Mouse (Mus musculus): Measurements from ENCODE around the gene Runx1. TPM values are rescaled to one million over a fixed set of nuclear protein-coding genes. Genes with fewer than 3 reads are reported as not detected.

The Runx1 gene
- polyA plus RNA-seq, 1 experiment: 2.4 TPM

DNA sequence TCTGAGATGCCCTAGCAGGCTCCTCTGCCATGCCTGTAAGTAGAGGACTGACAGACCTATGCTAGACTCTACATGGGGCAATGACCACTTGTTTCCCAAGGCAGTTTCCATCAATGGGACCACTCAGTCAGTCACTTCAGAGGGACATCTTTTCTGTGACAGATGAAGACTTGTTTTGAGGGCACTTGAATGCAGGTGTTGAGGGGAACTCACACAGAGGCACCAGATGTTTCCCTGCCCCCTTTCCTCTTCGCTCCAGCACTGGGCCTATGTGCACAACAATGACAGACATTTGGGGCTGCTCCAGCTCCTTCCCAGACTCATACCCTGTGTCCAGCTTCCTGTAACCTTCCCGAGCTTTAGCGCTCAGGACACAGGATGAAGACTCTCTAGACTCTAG is 65.9 kb downstream of the Runx1 start:
- no peak for TF ChIP-seq POLR2A (IDR thresholded peaks at IDR 0.05; ENCODE audit: insufficient read depth, low read length)
- no peak for TF ChIP-seq EP300 (IDR thresholded peaks at IDR 0.05; ENCODE audit: insufficient read depth, low read depth, low read length)
- TF ChIP-seq CTCF (IDR thresholded peaks at IDR 0.05; ENCODE audit: low read depth, low read length): no peak
- no peak overlapping the region for H3K27ac ChIP-seq (ENCODE audit: insufficient read depth, low read length)
- no peak overlapping the region for H3K4me3 ChIP-seq (ENCODE audit: low read depth, low read length)
- no peaks in the 10 kb centered on the region for H3K36me3 ChIP-seq (ENCODE audit: control insufficient read depth, insufficient read depth, low read length, poor library complexity, severe bottlenecking)
- no peaks in the 10 kb centered on the region for H3K27me3 ChIP-seq (ENCODE audit: control insufficient read depth, insufficient read depth, low read length, poor library complexity, severe bottlenecking)
- no peak overlapping the region for H3K9ac ChIP-seq (ENCODE audit: low read depth, poor library complexity, severe bottlenecking)
- H3K9me3 ChIP-seq (replicated peaks; ENCODE audit: control insufficient read depth, insufficient read depth, low read length, poor library complexity, severe bottlenecking): no peaks in the 10 kb centered on the region
- H3K4me1 ChIP-seq (ENCODE audit: control insufficient read depth, insufficient read depth, low read length): no peaks in the 10 kb centered on the region

DNA sequence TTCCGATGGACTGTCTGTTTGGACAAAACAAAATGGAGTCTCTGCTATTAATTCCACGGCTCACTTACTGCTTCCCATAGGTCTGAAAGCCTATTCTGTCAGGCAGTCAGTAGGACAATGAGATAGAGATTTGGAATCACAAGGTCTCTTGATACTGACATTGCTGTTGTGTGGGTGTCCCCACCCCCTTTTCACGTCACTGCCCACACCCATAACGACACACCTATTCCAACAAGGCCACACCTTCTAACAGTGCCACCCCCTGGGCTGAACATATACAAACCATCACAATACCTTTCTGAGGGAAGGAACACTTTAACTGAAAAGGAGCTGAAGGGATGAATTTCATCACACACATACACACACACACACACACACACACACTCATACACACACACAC is 68.4 kb downstream of the Runx1 start:
- Histone ChIP-seq H3K27ac (ENCODE audit: insufficient read depth, low read length) (no peak overlapping the region), H3K4me1 (ENCODE audit: control insufficient read depth, insufficient read depth, low read length) (no peaks in the 10 kb centered on the region), H3K4me3 (ENCODE audit: low read depth, low read length) (no peak overlapping the region), H3K9ac (ENCODE audit: low read depth, poor library complexity, severe bottlenecking) (no peak overlapping the region), H3K27me3 (ENCODE audit: control insufficient read depth, insufficient read depth, low read length, poor library complexity, severe bottlenecking) (no peaks in the 10 kb centered on the region), H3K9me3 (replicated peaks; ENCODE audit: control insufficient read depth, insufficient read depth, low read length, poor library complexity, severe bottlenecking) (no peaks in the 10 kb centered on the region), H3K36me3 (ENCODE audit: control insufficient read depth, insufficient read depth, low read length, poor library complexity, severe bottlenecking) (no peaks in the 10 kb centered on the region)
- no peak for TF ChIP-seq POLR2A (IDR thresholded peaks at IDR 0.05; ENCODE audit: insufficient read depth, low read length)
- TF ChIP-seq CTCF (IDR thresholded peaks at IDR 0.05; ENCODE audit: low read depth, low read length): no peak
- no peak for TF ChIP-seq EP300 (IDR thresholded peaks at IDR 0.05; ENCODE audit: insufficient read depth, low read depth, low read length)

DNA sequence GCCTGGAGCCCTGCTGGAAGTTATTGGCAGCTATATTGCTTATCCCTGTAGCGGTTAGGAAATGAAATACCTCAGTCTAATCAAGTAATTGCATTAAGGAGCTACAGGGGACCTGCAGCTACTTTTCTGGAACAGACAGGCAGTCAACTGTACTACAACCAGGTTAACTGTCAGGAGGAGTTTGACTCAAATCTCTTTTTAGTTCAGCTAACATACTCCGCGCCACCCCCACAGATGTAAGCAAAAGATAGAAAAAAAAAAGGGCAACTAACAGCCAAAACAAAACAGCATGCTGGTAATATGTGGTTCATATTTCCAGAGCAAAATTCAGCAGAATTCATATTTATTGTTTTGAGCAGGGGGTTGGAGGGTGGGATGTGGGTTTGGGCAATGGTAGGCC is 72.0 kb downstream of the Runx1 start:
- Histone ChIP-seq H3K4me1 (ENCODE audit: control insufficient read depth, insufficient read depth, low read length) (no peaks in the 10 kb centered on the region), H3K36me3 (ENCODE audit: control insufficient read depth, insufficient read depth, low read length, poor library complexity, severe bottlenecking) (no peaks in the 10 kb centered on the region), H3K4me3 (ENCODE audit: low read depth, low read length) (no peak overlapping the region), H3K27me3 (ENCODE audit: control insufficient read depth, insufficient read depth, low read length, poor library complexity, severe bottlenecking) (no peaks in the 10 kb centered on the region), H3K9ac (ENCODE audit: low read depth, poor library complexity, severe bottlenecking) (no peak overlapping the region), H3K9me3 (replicated peaks; ENCODE audit: control insufficient read depth, insufficient read depth, low read length, poor library complexity, severe bottlenecking) (no peaks in the 10 kb centered on the region), H3K27ac (ENCODE audit: insufficient read depth, low read length) (no peak overlapping the region)
- TF ChIP-seq EP300 (IDR thresholded peaks at IDR 0.05; ENCODE audit: insufficient read depth, low read depth, low read length): no peak
- no peak for TF ChIP-seq POLR2A (IDR thresholded peaks at IDR 0.05; ENCODE audit: insufficient read depth, low read length)
- no peak for TF ChIP-seq CTCF (IDR thresholded peaks at IDR 0.05; ENCODE audit: low read depth, low read length)

DNA sequence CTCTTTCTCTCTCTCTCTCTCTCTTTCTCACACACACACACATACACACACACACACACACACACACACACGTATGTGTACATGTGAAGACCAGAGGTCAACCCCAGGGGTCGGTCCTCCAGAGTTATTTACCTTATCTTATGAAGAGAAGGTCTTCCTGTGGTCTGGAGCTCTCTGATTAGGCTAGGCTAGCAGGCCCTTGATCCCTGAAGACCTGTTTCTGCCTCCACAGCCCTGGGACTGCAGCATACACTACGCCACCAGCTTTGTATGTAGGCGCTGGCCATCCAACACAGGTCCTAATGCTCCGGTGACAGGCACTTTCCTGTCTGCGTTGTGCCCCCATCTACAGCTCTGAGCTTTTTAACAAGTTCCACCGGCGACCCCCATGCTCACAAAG is 72.8 kb downstream of the Runx1 start:
- Histone ChIP-seq H3K9ac (ENCODE audit: low read depth, poor library complexity, severe bottlenecking) (no peak overlapping the region), H3K27ac (ENCODE audit: insufficient read depth, low read length) (no peak overlapping the region), H3K27me3 (ENCODE audit: control insufficient read depth, insufficient read depth, low read length, poor library complexity, severe bottlenecking) (no peaks in the 10 kb centered on the region), H3K36me3 (ENCODE audit: control insufficient read depth, insufficient read depth, low read length, poor library complexity, severe bottlenecking) (no peaks in the 10 kb centered on the region), H3K4me3 (ENCODE audit: low read depth, low read length) (no peak overlapping the region), H3K9me3 (replicated peaks; ENCODE audit: control insufficient read depth, insufficient read depth, low read length, poor library complexity, severe bottlenecking) (no peaks in the 10 kb centered on the region), H3K4me1 (ENCODE audit: control insufficient read depth, insufficient read depth, low read length) (no peaks in the 10 kb centered on the region)
- no peak for TF ChIP-seq CTCF (IDR thresholded peaks at IDR 0.05; ENCODE audit: low read depth, low read length)
- no peak for TF ChIP-seq POLR2A (IDR thresholded peaks at IDR 0.05; ENCODE audit: insufficient read depth, low read length)
- TF ChIP-seq EP300 (IDR thresholded peaks at IDR 0.05; ENCODE audit: insufficient read depth, low read depth, low read length): no peak

DNA sequence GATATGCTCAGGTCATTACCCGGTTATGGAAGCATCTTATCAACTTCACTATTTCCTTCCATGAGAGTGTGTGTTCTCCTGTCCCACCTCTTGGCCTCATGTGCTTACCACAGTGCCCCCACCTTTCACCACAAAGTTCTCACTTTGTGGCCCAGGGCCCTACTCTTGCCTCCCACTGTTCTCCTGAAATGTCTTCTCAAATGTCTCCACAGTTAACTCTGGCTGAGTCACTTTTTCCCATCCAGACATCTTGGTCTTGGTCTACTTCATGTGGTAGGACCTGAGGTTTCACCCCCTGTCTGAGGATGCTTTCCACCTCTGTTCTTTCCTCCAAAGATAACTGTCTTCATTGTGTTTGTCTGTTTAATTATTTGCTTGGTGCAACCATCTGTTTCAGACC is 77.7 kb downstream of the Runx1 start:
- no peaks in the 10 kb centered on the region for H3K36me3 ChIP-seq (ENCODE audit: control insufficient read depth, insufficient read depth, low read length, poor library complexity, severe bottlenecking)
- no peaks in the 10 kb centered on the region for H3K9me3 ChIP-seq (replicated peaks; ENCODE audit: control insufficient read depth, insufficient read depth, low read length, poor library complexity, severe bottlenecking)
- H3K9ac ChIP-seq (ENCODE audit: low read depth, poor library complexity, severe bottlenecking): no peak overlapping the region
- no peak for TF ChIP-seq CTCF (IDR thresholded peaks at IDR 0.05; ENCODE audit: low read depth, low read length)
- no peak for TF ChIP-seq EP300 (IDR thresholded peaks at IDR 0.05; ENCODE audit: insufficient read depth, low read depth, low read length)
- H3K27ac ChIP-seq (ENCODE audit: insufficient read depth, low read length): no peak overlapping the region
- no peaks in the 10 kb centered on the region for H3K27me3 ChIP-seq (ENCODE audit: control insufficient read depth, insufficient read depth, low read length, poor library complexity, severe bottlenecking)
- H3K4me3 ChIP-seq (ENCODE audit: low read depth, low read length): no peak overlapping the region
- no peaks in the 10 kb centered on the region for H3K4me1 ChIP-seq (ENCODE audit: control insufficient read depth, insufficient read depth, low read length)

GRCm38 (mm10) chr16:92747062-92747461 is 78.9 kb downstream of the Runx1 start:
- Histone ChIP-seq H3K4me3 (ENCODE audit: low read depth, low read length) (no peak overlapping the region), H3K9ac (ENCODE audit: low read depth, poor library complexity, severe bottlenecking) (no peak overlapping the region), H3K4me1 (ENCODE audit: control insufficient read depth, insufficient read depth, low read length) (no peaks in the 10 kb centered on the region), H3K9me3 (replicated peaks; ENCODE audit: control insufficient read depth, insufficient read depth, low read length, poor library complexity, severe bottlenecking) (no peaks in the 10 kb centered on the region), H3K36me3 (ENCODE audit: control insufficient read depth, insufficient read depth, low read length, poor library complexity, severe bottlenecking) (no peaks in the 10 kb centered on the region), H3K27me3 (ENCODE audit: control insufficient read depth, insufficient read depth, low read length, poor library complexity, severe bottlenecking) (no peaks in the 10 kb centered on the region), H3K27ac (ENCODE audit: insufficient read depth, low read length) (no peak overlapping the region)
- TF ChIP-seq EP300 (IDR thresholded peaks at IDR 0.05; ENCODE audit: insufficient read depth, low read depth, low read length) (no peak), POLR2A (IDR thresholded peaks at IDR 0.05; ENCODE audit: insufficient read depth, low read length) (no peak), CTCF (IDR thresholded peaks at IDR 0.05; ENCODE audit: low read depth, low read length) (no peak)
